In the genomic region with DNA sequence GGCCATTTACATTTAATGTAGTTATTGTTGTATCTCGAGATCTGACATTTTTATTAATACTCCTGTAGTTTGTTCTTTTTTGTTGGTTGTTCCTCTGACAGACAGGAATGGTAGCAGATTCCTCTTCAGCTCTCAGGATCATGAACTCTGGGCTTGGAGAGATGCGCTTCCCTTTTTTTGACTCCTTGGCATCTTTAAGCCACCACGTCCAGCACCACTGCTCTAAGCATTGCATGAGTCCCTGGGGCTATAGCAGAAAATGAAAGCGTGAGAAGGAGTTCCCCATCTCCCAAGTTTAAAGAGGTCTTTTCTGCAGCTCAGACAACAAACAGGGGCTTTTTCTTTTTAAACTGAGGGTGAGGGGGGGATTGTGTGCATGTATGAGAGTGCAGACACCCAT, we compare ENCODE assay signal across 24 mouse cellular contexts. TPM values are rescaled to one million over a fixed set of nuclear protein-coding genes. Genes with fewer than 3 reads are reported as not detected.
"Had no signal": no experiment of that assay in that cellular context is flagged by ENCODE, and none has a peak within 500 bp of the region (broad histone marks: within the 10 kb centered on the region; RNA-seq: fewer than 3 reads in every experiment).

No protein-coding gene starts in this region.

- ATAC-seq: lung, postnatal 0 days; midbrain, embryonic 16.5 days had no signal

- H3K4me1 ChIP-seq: lung, embryonic 15.5 days; midbrain, embryonic 12.5 days; neural tube, embryonic 13.5 days; neural tube, embryonic 15.5 days; stomach, embryonic 15.5 days had no signal

- DNase-seq: lung, adult 2 months; lung, postnatal 14 days; lung, postnatal 36 days; midbrain, embryonic 14.5 days; retina, postnatal 1 day; right cerebral cortex, adult 18-20 months; right cerebral cortex, postnatal 25 days; right cerebral cortex, postnatal 4 days; thymus, adult 2 months; thymus, postnatal 25 days; thymus, postnatal 4 days had no signal

- H3K27me3 ChIP-seq: lung, embryonic 15.5 days; midbrain, embryonic 12.5 days; neural tube, embryonic 13.5 days; neural tube, embryonic 15.5 days; stomach, embryonic 15.5 days had no signal

- H3K27ac ChIP-seq: liver, embryonic 14.5 days; lung, embryonic 15.5 days; midbrain, embryonic 10.5 days; midbrain, embryonic 12.5 days; neural tube, embryonic 13.5 days; neural tube, embryonic 15.5 days; stomach, embryonic 15.5 days; stomach, postnatal 0 days had no signal

- H3K36me3 ChIP-seq: lung, embryonic 15.5 days; midbrain, embryonic 10.5 days; midbrain, embryonic 12.5 days; neural tube, embryonic 13.5 days; neural tube, embryonic 15.5 days; stomach, embryonic 15.5 days had no signal

- H3K4me3 ChIP-seq: lung, embryonic 15.5 days; midbrain, embryonic 10.5 days; midbrain, embryonic 12.5 days; myocyte; neural tube, embryonic 13.5 days; neural tube, embryonic 15.5 days; stomach, embryonic 15.5 days had no signal

- H3K4me2 ChIP-seq: lung, embryonic 15.5 days; midbrain, embryonic 12.5 days; neural tube, embryonic 13.5 days; neural tube, embryonic 15.5 days; stomach, embryonic 15.5 days had no signal

- H3K9ac ChIP-seq: liver, embryonic 14.5 days; lung, embryonic 15.5 days; midbrain, embryonic 12.5 days; neural tube, embryonic 13.5 days; neural tube, embryonic 15.5 days; stomach, embryonic 15.5 days had no signal

- H3K9me3 ChIP-seq: lung, embryonic 15.5 days; neural tube, embryonic 15.5 days; stomach, embryonic 15.5 days had no signal

RNA-seq across cellular contexts. Expression of a gene that starts 36.6 kb away (rescaled TPM):
- total RNA-seq: megakaryocyte-erythroid progenitor cell, adult 5-6 weeks had no signal
- polyA plus RNA-seq: midbrain, embryonic 10.5 days; midbrain, embryonic 12.5 days; midbrain, embryonic 14.5 days; myocyte; neural tube, embryonic 11.5 days; neural tube, embryonic 13.5 days; neural tube, embryonic 15.5 days had no signal
